Mouse (Mus musculus): ENCODE results near the gene Tmem254c. TPM values are rescaled to one million over a fixed set of nuclear protein-coding genes. Genes with fewer than 3 reads are reported as not detected.
"Not testable (repeated sequence)": the region's sequence is repeated elsewhere in the genome, so short reads cannot be mapped to it uniquely, and the experiment has no call there.

Tmem254c gene
- 10 to 100 TPM; 16.1 to 28.1 TPM for total RNA-seq (2021)
- long read RNA-seq, experiment 1, transcript Tmem254c-202 (4 exons, 1,211 nt): major isoform, 20 of 24 reads
- long read RNA-seq, experiment 1, partial matches to known transcripts: 1 of 24 reads
- long read RNA-seq, experiment 1, other reads (novel, unspliced or antisense): 1 of 24 reads
- long read RNA-seq, experiment 2, transcript Tmem254c-202 (4 exons, 1,211 nt): major isoform, 21 of 24 reads
- long read RNA-seq, experiment 2, partial matches to known transcripts: 0 of 24 reads
- long read RNA-seq, experiment 2, other reads (novel, unspliced or antisense): 1 of 24 reads

- DNase-seq: not testable (repeated sequence)
These were observed at the start of gene Tmem254c for GRCm38 (mm10) chr14:26067325-26067633. Tmem254c (minus strand) TSS chr14:26067355.

- DNase-seq: not testable (repeated sequence)
These were observed 30.5 kb upstream of the Tmem254c start for GRCm38 (mm10) chr14:26097622-26098021.

GRCm38 (mm10) chr14:26081997-26082396 lies 14.8 kb upstream of the Tmem254c start, which contains the start of gene Cphx3:
Cphx3 (plus strand) TSS chr14:26082297.
- not testable (repeated sequence) for DNase-seq

- not testable (repeated sequence) for DNase-seq
These were observed 14.1 kb upstream of the Tmem254c start, which contains the start of gene Cphx2 for GRCm38 (mm10) chr14:26081216-26081615. Cphx2 (plus strand) TSS chr14:26081516.

- not testable (repeated sequence) for DNase-seq
These were observed 9.7 kb upstream of the Tmem254c start for GRCm38 (mm10) chr14:26076620-26077390.

GRCm38 (mm10) chr14:26066574-26067324 lies 406 bp downstream of the Tmem254c start:
- not testable (repeated sequence) for DNase-seq

GRCm38 (mm10) chr14:26059362-26059761 lies 7.8 kb downstream of the Tmem254c start:
- not testable (repeated sequence) for DNase-seq

GRCm38 (mm10) chr14:26058184-26058583 lies 9.0 kb downstream of the Tmem254c start:
- DNase-seq: not testable (repeated sequence)

GRCm38 (mm10) chr14:26048767-26049166 lies 18.4 kb downstream of the Tmem254c start:
- not testable (repeated sequence) for DNase-seq

- DNase-seq: not testable (repeated sequence)
These were observed 20.1 kb downstream of the Tmem254c start for GRCm38 (mm10) chr14:26047026-26047425.

- DNase-seq: not testable (repeated sequence)
These were observed 22.1 kb downstream of the Tmem254c start for GRCm38 (mm10) chr14:26045007-26045406.

GRCm38 (mm10) chr14:26042611-26043010 lies 24.5 kb downstream of the Tmem254c start, which contains the start of gene Gm9780:
Gm9780 (minus strand) TSS chr14:26042711.
- not testable (repeated sequence) for DNase-seq

GRCm38 (mm10) chr14:26035439-26035838 lies 31.7 kb downstream of the Tmem254c start:
- not testable (repeated sequence) for DNase-seq

GRCm38 (mm10) chr14:26034364-26034763 lies 32.8 kb downstream of the Tmem254c start:
- DNase-seq: not testable (repeated sequence)

- DNase-seq: not testable (repeated sequence)
These were observed 41.5 kb downstream of the Tmem254c start for GRCm38 (mm10) chr14:26025653-26026052.

GRCm38 (mm10) chr14:26022831-26023230 lies 44.3 kb downstream of the Tmem254c start:
- DNase-seq: not testable (repeated sequence)

GRCm38 (mm10) chr14:26021555-26021954 lies 45.6 kb downstream of the Tmem254c start:
- DNase-seq: not testable (repeated sequence)

GRCm38 (mm10) chr14:26016414-26016813 lies 50.7 kb downstream of the Tmem254c start:
- DNase-seq: not testable (repeated sequence)
